Mouse (Mus musculus) adrenal gland, postnatal 14 days (tissue): Measurements from ENCODE around the gene Ankrd12. TPM values are rescaled to one million over a fixed set of nuclear protein-coding genes. Genes with fewer than 3 reads are reported as not detected.

Source experiments
- DNase-seq: peaks from one replicate; pipeline ENCODE4 v3.0.0; 2021; ENCODE audit warnings: mixed read lengths
- total RNA-seq: library from RNA; stranded (reverse); gene quantifications from 2 replicates; pipeline ENCODE4 v1.2.3, GENCODE M21; 2021

Gene Ankrd12
- total RNA-seq, 1 experiment from 2014 or later, result 22.6 TPM

DNA sequence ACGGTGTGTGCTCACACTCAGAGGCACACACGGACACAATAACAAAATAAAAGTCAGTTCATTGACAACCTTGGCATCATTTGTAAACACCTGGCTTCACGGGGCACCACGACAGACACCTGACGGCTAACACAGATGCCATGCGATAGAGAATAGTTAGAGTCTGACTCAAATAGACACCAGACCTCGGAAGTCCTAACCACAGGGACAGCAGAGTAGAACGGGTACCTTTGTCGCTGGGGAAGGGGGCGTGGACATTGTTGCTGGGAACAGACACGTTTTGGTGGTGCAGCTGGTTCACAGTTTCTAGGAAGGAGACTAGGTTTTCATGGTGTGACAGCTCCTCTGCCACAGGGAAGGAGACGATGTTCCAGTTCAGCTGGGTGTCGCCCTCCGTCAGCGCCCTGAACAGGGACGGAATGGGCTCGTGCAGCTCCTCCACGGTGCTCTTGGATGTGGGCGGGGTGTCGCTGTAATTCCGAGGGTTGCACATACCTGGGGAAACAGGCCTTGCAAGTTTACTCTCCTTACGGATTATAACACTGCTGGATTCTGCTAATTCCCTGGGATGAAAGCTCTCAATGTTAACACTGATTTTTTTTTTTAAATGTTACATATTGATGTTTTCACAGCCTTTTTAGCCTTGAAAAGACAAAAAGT is 147.4 kb downstream of the Ankrd12 start:
- no peak for DNase-seq

- DNase-seq, result no peak
Measured at GRCm38 (mm10) chr17:65927077-65927476, 149.8 kb downstream of the Ankrd12 start.

- no peak for DNase-seq
Measured at GRCm38 (mm10) chr17:65924218-65924617, 152.7 kb downstream of the Ankrd12 start.

GRCm38 (mm10) chr17:65921975-65922374 is 154.9 kb downstream of the Ankrd12 start:
- no peak for DNase-seq

DNA sequence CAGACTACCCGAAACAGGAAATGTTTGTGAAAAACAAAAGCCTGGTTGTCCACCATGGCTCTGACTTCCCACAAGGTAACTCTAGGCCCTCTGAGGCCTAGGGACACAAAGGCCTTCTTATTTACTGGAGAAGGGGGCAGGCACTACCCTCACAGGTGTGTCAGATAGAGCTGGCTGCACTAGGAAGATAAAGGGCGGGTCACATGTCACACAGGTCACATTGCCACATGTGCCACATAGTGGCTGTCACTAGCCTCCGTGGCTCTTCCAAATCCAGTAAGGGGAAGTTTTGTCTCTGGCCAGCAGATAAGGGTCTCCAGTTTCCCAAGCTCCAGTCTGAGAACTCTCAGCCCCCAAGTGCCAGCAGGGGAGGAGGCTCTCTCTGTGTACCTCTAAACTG is 157.7 kb downstream of the Ankrd12 start:
- DNase-seq, result no peak

GRCm38 (mm10) chr17:65916135-65916668 is 160.7 kb downstream of the Ankrd12 start:
- DNase-seq, result peak; percentile 80

Other genes starting within 250 kb of the Ankrd12 start
- gene Ralbp1, start 191.3 kb downstream of the Ankrd12 start, total RNA-seq, result 37.6 and 48.7 TPM in 2 replicates
- gene Twsg1, start 125.9 kb downstream of the Ankrd12 start, total RNA-seq, result 63.8 and 79.5 TPM in 2 replicates
- gene Ndufv2, start 24.5 kb upstream of the Ankrd12 start, total RNA-seq, result 598 and 660 TPM in 2 replicates
- gene Washc1, start 34.5 kb upstream of the Ankrd12 start, total RNA-seq, result 28.2 and 33.8 TPM in 2 replicates
- 6.2 and 6.6 TPM in 2 replicates for gene Ddx11, start 46.4 kb upstream of the Ankrd12 start, total RNA-seq